Mouse (Mus musculus) liver, postnatal 0 days (tissue): ENCODE results near the gene Eno4. TPM values are rescaled to one million over a fixed set of nuclear protein-coding genes. Genes with fewer than 3 reads are reported as not detected.

Experiments
- ATAC-seq: fragments of 200-750 bp; cut with Nextera tagmentation; 2 replicates; pipeline ENCODE4 v1.8.0; 2017; ENCODE audit warnings: mild to moderate bottlenecking, moderate library complexity
- DNase-seq: peaks from one replicate; pipeline ENCODE4 v3.0.0-alpha.2; 2016
- H3K27ac ChIP-seq: fragments of 300-500 bp; sonication (generic); 2 replicates; pipeline ENCODE4 v1.5.1; 2014; ENCODE audit warnings: antibody characterized with exemption, moderate library complexity, mild to moderate bottlenecking, low read depth
- H3K27me3 ChIP-seq: fragments of 300-500 bp; sonication (generic); 2 replicates; pipeline ENCODE4 v1.6.1; 2014; ENCODE audit warnings: low read length, control low read depth, mixed read lengths; ENCODE audit not compliant: insufficient read depth
- H3K36me3 ChIP-seq: fragments of 300-500 bp; sonication (generic); replicated peaks from 2 replicates; pipeline ENCODE4 v1.6.1; 2014; ENCODE audit warnings: mild to moderate bottlenecking, control low read depth, low read length, moderate library complexity, mixed read lengths; ENCODE audit not compliant: insufficient read depth
- H3K4me1 ChIP-seq: fragments of 300-500 bp; sonication (generic); 2 replicates; pipeline ENCODE4 v1.6.1; 2014; ENCODE audit warnings: antibody characterized with exemption, mild to moderate bottlenecking, control low read depth; ENCODE audit not compliant: insufficient read depth
- H3K4me2 ChIP-seq: fragments of 300-500 bp; sonication (generic); 2 replicates; pipeline ENCODE4 v1.6.1; 2014; ENCODE audit warnings: low read depth, mild to moderate bottlenecking, low read length, moderate library complexity, mixed read lengths
- H3K4me3 ChIP-seq: fragments of 300-500 bp; sonication (generic); 2 replicates; pipeline ENCODE4 v1.5.1; 2014; ENCODE audit warnings: low read depth, low read length
- H3K9ac ChIP-seq: fragments of 300-500 bp; sonication (generic); replicated peaks from 2 replicates; pipeline ENCODE4 v1.6.1; 2014; ENCODE audit warnings: mild to moderate bottlenecking, moderate library complexity
- H3K9me3 ChIP-seq: fragments of 300-500 bp; sonication (generic); 2 replicates; pipeline ENCODE4 v1.6.1; 2016; ENCODE audit warnings: mild to moderate bottlenecking, control low read depth, low read length, mixed read lengths
- CTCF ChIP-seq: sonication (generic); IDR thresholded peaks from 2 replicates; pipeline ENCODE4 v1.5.1; 2016; ENCODE audit warnings: antibody characterized with exemption, low read depth
- EP300 ChIP-seq: IDR thresholded peaks from 2 replicates; pipeline ENCODE4 v1.6.1; 2016; ENCODE audit warnings: antibody characterized with exemption, low read depth, mild to moderate bottlenecking
- WGBS: fragments of 180-500 bp; shearing (Covaris S2); extraction: QIAGEN DNeasy Blood & Tissue Kit; methylation state at CpG from one replicate; pipeline ENCODE4 v1.1.7; 2014; ENCODE audit not compliant: insufficient replicate concordance; 5-methylcytosine and 5-hydroxymethylcytosine counted together
- microRNA-seq: library from miRNA; unstranded; fragments of <30 nt; microRNA quantifications from one replicate; pipeline ENCODE4, GENCODE M21; 2016
- polyA plus RNA-seq: library from polyadenylated mRNA; unstranded; fragments of >200 nt; fragmentation: Nextera tagmentation; extraction: Ambion mirVana; gene quantifications from 2 replicates; pipeline ENCODE4 v1.2.1, GENCODE M21; 2015

Gene Eno4
- polyA plus RNA-seq, 1 experiment from 2014 or later, result not detected

DNA sequence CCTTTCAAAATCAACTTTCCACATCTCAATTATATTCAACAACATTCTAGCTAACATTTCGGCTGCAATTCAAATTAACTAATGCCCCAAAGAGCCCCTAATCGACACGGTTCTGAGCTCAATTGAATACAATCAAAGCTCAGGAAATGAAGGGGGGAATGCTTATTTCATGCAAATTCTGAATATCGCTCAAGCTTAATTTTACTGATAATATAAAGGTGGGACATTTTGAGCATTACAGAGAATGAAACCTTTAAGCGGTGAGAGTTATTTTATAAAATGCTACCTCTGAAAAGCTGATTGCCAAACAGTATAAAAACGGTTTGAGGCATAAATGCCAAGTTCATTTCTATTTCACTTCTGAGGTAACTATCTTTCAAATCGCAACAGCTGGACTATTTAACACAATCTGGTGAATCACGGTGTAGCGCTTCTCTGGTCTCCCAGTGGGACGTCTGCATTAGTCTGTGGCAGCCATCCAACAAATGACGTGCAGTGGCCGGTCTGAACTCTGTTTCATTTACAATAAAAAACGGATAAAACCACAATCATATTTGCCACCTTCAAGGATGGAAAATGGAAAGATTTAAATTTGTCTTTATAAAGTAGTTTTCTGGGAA is 36.3 kb downstream of the Eno4 start:
- WGBS, result 66% methylated on average over 13 of the region's 13 CpGs
- H3K27ac ChIP-seq, result no peak overlapping the region
- no peak overlapping the region for H3K9ac ChIP-seq

DNA sequence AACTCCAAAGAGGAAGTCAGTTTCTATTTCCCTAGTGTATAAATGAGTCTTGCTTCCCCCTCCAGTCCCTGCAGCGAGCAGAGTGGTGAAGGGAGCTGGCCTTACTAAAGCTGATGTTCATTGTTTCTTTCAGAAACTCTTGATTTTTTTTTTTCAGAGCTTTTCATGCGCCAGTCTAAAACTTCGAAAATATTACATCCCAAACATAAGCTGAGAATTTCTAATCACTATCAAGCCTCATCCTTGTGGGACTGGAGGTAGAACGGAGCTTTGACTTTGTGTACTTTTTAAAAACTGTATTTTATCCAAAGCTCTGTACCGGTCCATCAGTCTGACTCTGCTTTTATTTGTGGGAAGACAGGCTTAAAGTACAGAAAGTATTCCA is 36.8 kb downstream of the Eno4 start:
- DNase-seq (no peak), ATAC-seq (no peak)

More for the DNA sequence above, 36.3 kb downstream of the Eno4 start:
- no peak for TF ChIP-seq EP300
- TF ChIP-seq CTCF, result no peak
- no peaks in the 10 kb centered on the region for H3K27me3 ChIP-seq
- H3K9me3 ChIP-seq, result no peaks in the 10 kb centered on the region
- H3K36me3 ChIP-seq, result no peaks in the 10 kb centered on the region
- DNase-seq (no peak), ATAC-seq (no peak)
- H3K4me1 ChIP-seq, result no peaks in the 10 kb centered on the region
- H3K4me3 ChIP-seq, result no peak overlapping the region
- 0 out of 2 replicates have a peak overlapping the region, but pooled peaks have one; percentile 9 for H3K4me2 ChIP-seq

DNA sequence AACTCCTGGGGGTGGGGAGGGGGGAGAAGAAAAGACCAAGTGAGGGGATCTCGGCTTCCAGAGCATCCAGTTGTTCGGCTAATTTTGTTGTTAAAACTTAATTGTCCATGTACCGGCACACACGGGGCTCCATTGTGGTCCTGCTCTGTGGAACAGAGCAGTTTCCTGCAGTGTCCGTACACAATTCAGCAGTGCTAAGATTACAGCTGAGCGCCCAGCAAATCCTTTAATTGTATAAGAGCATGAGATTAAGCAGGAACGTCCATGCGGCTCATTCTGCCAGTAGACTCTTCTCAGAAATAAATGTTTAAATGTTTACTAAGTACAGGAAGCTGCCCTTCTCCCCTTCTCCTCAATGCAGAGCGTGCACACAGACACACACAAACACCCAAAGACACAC is 38.3 kb downstream of the Eno4 start:
- Histone ChIP-seq H3K27me3 (no peaks in the 10 kb centered on the region), H3K36me3 (no peaks in the 10 kb centered on the region), H3K9me3 (no peaks in the 10 kb centered on the region), H3K4me2 (no peak overlapping the region), H3K27ac (no peak overlapping the region), H3K4me3 (no peak overlapping the region), H3K9ac (no peak overlapping the region), H3K4me1 (no peaks in the 10 kb centered on the region)
- WGBS, result 60% methylated on average over 9 of the region's 9 CpGs
- TF ChIP-seq CTCF (no peak), EP300 (no peak)
- ATAC-seq (no peak), DNase-seq (no peak)

More for the DNA sequence above, 36.8 kb downstream of the Eno4 start:
- H3K27ac ChIP-seq, result no peak overlapping the region
- H3K4me3 ChIP-seq, result no peak overlapping the region
- WGBS, result 68% methylated on average over 5 of the region's 5 CpGs
- no peaks in the 10 kb centered on the region for H3K9me3 ChIP-seq
- no peak overlapping the region for H3K9ac ChIP-seq
- TF ChIP-seq EP300 (no peak), CTCF (no peak)
- H3K4me2 ChIP-seq, result no peak overlapping the region
- no peaks in the 10 kb centered on the region for H3K4me1 ChIP-seq
- no peaks in the 10 kb centered on the region for H3K27me3 ChIP-seq
- H3K36me3 ChIP-seq, result no peaks in the 10 kb centered on the region

DNA sequence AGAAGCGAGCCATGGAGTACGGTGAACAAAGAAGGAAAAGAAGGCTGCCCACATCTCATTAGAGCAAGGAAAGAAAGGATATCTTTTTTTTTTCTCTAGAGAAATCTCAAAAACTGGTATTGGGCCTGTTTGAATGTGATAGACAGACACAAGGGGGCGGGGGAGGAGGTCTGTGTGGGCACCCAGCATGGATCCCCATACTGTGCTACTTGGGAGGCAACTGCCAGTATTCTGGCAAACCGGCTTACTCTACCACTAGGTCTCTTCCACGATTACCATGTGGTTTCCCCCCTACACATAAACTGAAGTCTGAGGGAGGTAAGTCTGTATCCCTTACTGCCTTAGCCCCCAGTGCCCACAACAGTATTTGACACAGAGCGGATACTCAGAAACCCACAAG is 59.6 kb downstream of the Eno4 start:
- DNase-seq (no peak), ATAC-seq (no peak)
- H3K9me3 ChIP-seq, result no peaks in the 10 kb centered on the region
- H3K27me3 ChIP-seq, result no peaks in the 10 kb centered on the region
- H3K9ac ChIP-seq, result no peak overlapping the region
- H3K36me3 ChIP-seq, result no peaks in the 10 kb centered on the region; the same call in 1 of the 2 replicates
- WGBS, result 78% methylated on average over 6 of the region's 6 CpGs
- no peak overlapping the region for H3K4me2 ChIP-seq
- H3K4me3 ChIP-seq, result no peak overlapping the region
- no peaks in the 10 kb centered on the region for H3K4me1 ChIP-seq
- no peak overlapping the region for H3K27ac ChIP-seq
- TF ChIP-seq CTCF (no peak), EP300 (no peak)

DNA sequence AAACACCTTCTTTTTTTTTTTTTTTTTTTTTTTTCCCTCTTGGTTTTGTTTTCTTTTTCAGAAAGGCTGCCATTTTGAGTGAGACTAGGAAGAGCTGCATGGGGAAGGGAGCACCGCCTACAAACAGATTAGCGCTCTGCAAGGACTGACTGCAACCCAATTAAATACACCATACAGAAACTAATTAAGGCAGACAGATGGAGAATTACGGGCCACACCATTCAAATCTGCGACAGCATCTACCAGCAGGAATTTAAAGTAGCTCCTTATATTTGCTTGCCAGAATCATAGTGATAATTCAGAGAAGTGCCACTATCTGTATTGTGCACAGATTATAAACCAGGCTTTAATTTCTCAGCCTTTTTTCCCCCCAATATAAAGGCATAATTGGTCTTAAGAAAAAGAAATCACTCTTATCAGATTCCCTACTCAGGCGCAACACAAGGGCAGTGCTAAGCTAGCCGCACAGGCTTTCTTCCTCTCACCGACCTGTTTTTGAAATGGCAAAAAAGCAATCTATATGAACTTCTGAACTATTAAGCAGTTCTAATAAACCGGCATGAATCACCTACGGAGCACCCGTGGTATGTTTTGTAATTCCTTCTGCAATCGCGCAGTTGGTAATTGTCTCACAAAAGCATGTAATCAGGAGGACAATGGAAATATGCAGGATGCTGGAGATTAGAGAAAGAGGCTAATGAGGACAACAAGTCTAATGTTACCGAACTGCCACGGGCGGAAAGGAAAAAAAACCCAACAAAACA is 63.5 kb downstream of the Eno4 start:
- Histone ChIP-seq H3K9ac (no peak overlapping the region), H3K4me1 (no peaks in the 10 kb centered on the region), H3K4me3 (no peak overlapping the region), H3K9me3 (no peaks in the 10 kb centered on the region), H3K27ac (no peak overlapping the region), H3K4me2 (no peak overlapping the region), H3K27me3 (no peaks in the 10 kb centered on the region), H3K36me3 (no peaks in the 10 kb centered on the region; the same call in 1 of the 2 replicates)
- DNase-seq (no peak), ATAC-seq (no peak)
- TF ChIP-seq EP300 (no peak), CTCF (no peak)
- WGBS, result 78% methylated on average over 15 of the region's 15 CpGs

DNA sequence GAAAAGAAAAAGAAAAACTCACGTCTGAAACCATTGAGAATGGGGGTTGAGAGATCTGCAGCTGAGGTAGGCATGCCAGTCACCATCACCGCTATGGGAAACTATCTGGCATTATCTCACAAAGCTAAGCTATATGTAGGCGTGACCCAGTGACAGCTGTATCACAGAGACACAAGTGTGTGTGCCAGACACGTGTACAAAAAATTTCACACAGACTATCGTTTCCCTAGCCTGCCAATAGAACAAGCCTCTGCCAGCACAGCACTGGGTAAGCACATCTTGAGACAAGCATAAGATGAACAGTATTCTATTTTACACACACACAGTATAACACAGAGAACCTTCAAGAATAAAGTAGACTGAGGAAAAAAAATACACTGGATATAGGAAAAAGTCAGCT is 67.6 kb downstream of the Eno4 start:
- Histone ChIP-seq H3K4me1 (no peaks in the 10 kb centered on the region), H3K9me3 (no peaks in the 10 kb centered on the region), H3K36me3 (no peaks in the 10 kb centered on the region), H3K27ac (no peak overlapping the region), H3K9ac (no peak overlapping the region), H3K4me3 (no peak overlapping the region), H3K4me2 (no peak overlapping the region), H3K27me3 (no peaks in the 10 kb centered on the region)
- 70% methylated on average over 5 of the region's 5 CpGs for WGBS
- no peak for DNase-seq
- no peak for ATAC-seq
- no peak for TF ChIP-seq EP300

Small RNA genes lying within 50 kb of the gene (microRNA-seq; reads per million reads assigned to microRNA genes)
- gene Mir3086, result 1.2 reads per million

Other genes with a start within 250 kb of the Eno4 start
- 3.4 and 13.8 TPM in 2 replicates for gene Pnliprp1, start 214.5 kb upstream of the Eno4 start, polyA plus RNA-seq
- gene Pnliprp2, start 183.7 kb upstream of the Eno4 start, polyA plus RNA-seq, result 0.34 TPM in 1 of 2 replicates, not detected in the other
- not detected in 2 replicates for gene 1700019N19Rik, start 149.0 kb upstream of the Eno4 start, polyA plus RNA-seq
- gene Hspa12a, start 229 bp downstream of the Eno4 start, polyA plus RNA-seq, result 0.21 and 0.28 TPM in 2 replicates
- 2.5 and 2.9 TPM in 2 replicates for gene Shtn1, start 132.7 kb downstream of the Eno4 start, polyA plus RNA-seq
- not detected in 2 replicates for gene Vax1, start 226.6 kb downstream of the Eno4 start, polyA plus RNA-seq